Mouse (Mus musculus): ENCODE results near the gene Nhlrc1.

The Nhlrc1 gene

GRCm38 (mm10) chr13:47014334-47015194, at the start of gene Nhlrc1:
Gene Nhlrc1, minus strand, starts transcription at chr13:47014850.
- DNase-seq (ENCODE audit: low spot score), result peak; percentile 86

- no peak for DNase-seq (ENCODE audit: low spot score)
Measured at GRCm38 (mm10) chr13:47063985-47064760, 49.5 kb upstream of the Nhlrc1 start.

GRCm38 (mm10) chr13:47062756-47063155, 48.1 kb upstream of the Nhlrc1 start:
- DNase-seq (ENCODE audit: low spot score), result no peak

- DNase-seq (ENCODE audit: low spot score), result no peak
Measured at GRCm38 (mm10) chr13:47056781-47057180, 42.1 kb upstream of the Nhlrc1 start.

GRCm38 (mm10) chr13:47056126-47056525, 41.5 kb upstream of the Nhlrc1 start:
- peak; percentile 35 for DNase-seq (ENCODE audit: low spot score)

- DNase-seq (ENCODE audit: low spot score), result no peak
Measured at GRCm38 (mm10) chr13:47053971-47054370, 39.3 kb upstream of the Nhlrc1 start.

- no peak for DNase-seq (ENCODE audit: low spot score)
Measured at GRCm38 (mm10) chr13:47050009-47050408, 35.4 kb upstream of the Nhlrc1 start.

- DNase-seq (ENCODE audit: low spot score), result no peak
Measured at GRCm38 (mm10) chr13:47047996-47048395, 33.3 kb upstream of the Nhlrc1 start.

GRCm38 (mm10) chr13:47044617-47044947, 29.9 kb upstream of the Nhlrc1 start, which contains the start of gene Tpmt:
Gene Tpmt, minus strand, starts transcription at chr13:47044737.
- no peak for DNase-seq (ENCODE audit: low spot score)

- DNase-seq (ENCODE audit: low spot score), result no peak
Measured at GRCm38 (mm10) chr13:47043833-47044616, 29.4 kb upstream of the Nhlrc1 start.

- DNase-seq (ENCODE audit: low spot score), result peak; percentile 98
Measured at GRCm38 (mm10) chr13:47043030-47043680, 28.5 kb upstream of the Nhlrc1 start, which contains the start of gene Kdm1b. Gene Kdm1b, plus strand, starts transcription at chr13:47043499.

GRCm38 (mm10) chr13:47042024-47042633, 27.5 kb upstream of the Nhlrc1 start:
- no peak for DNase-seq (ENCODE audit: low spot score)

GRCm38 (mm10) chr13:47040061-47040460, 25.4 kb upstream of the Nhlrc1 start:
- DNase-seq (ENCODE audit: low spot score), result no peak

GRCm38 (mm10) chr13:47037946-47038345, 23.3 kb upstream of the Nhlrc1 start:
- no peak for DNase-seq (ENCODE audit: low spot score)

GRCm38 (mm10) chr13:47033602-47034001, 19.0 kb upstream of the Nhlrc1 start:
- no peak for DNase-seq (ENCODE audit: low spot score)

- no peak for DNase-seq (ENCODE audit: low spot score)
Measured at GRCm38 (mm10) chr13:47030376-47031107, 15.9 kb upstream of the Nhlrc1 start.

GRCm38 (mm10) chr13:47020798-47021197, 6.1 kb upstream of the Nhlrc1 start:
- DNase-seq (ENCODE audit: low spot score), result no peak

GRCm38 (mm10) chr13:47019774-47020173, 5.1 kb upstream of the Nhlrc1 start:
- DNase-seq (ENCODE audit: low spot score), result no peak

- DNase-seq (ENCODE audit: low spot score), result peak; percentile 65
Measured at GRCm38 (mm10) chr13:47017259-47017658, 2.6 kb upstream of the Nhlrc1 start.

GRCm38 (mm10) chr13:47015195-47015501, 498 bp upstream of the Nhlrc1 start:
- DNase-seq (ENCODE audit: low spot score), result no peak

- DNase-seq (ENCODE audit: low spot score), result no peak
Measured at GRCm38 (mm10) chr13:47013740-47014139, 910 bp downstream of the Nhlrc1 start.

Data from layer of hippocampus, adult 11-12 months (tissue).